In genomic region chr6:92786701-92787375, GRCm38 (mm10) we compare ENCODE assay signal across 9 mouse cellular contexts. TPM values are rescaled to one million over a fixed set of nuclear protein-coding genes. Genes with fewer than 3 reads are reported as not detected.
DNase-seq lines count a peak whose midpoint lies in the region; ATAC-seq and TF ChIP-seq lines count a peak whose summit lies in the region.
"Had no signal": no experiment of that assay in that cellular context is flagged by ENCODE, and none has a peak within 500 bp of the region (broad histone marks: within the 10 kb centered on the region; RNA-seq: fewer than 3 reads in every experiment).

No protein-coding gene starts in this region.

- no peak for TF ChIP-seq CTCF in ES-Bruce4 (IDR thresholded peaks at IDR 0.05; ENCODE audit: low read depth, low read length)

- H3K36me3 ChIP-seq in ES-Bruce4 (ENCODE audit: control insufficient read depth, insufficient read depth, low read length, poor library complexity, severe bottlenecking) = no peaks in the 10 kb centered on the region
- no peaks in the 10 kb centered on the region for H3K36me3 ChIP-seq in forebrain, embryonic 15.5 days

- H3K27ac ChIP-seq in ES-Bruce4 (ENCODE audit: insufficient read depth, low read length) = no peak overlapping the region
- H3K27ac ChIP-seq in forebrain, embryonic 15.5 days (replicated peaks) = no peak overlapping the region

- H3K4me1 ChIP-seq in ES-Bruce4 (ENCODE audit: control insufficient read depth, insufficient read depth, low read length) = no peaks in the 10 kb centered on the region
- H3K4me1 ChIP-seq in forebrain, embryonic 15.5 days = peaks cover 9% of the 10 kb centered on the region

- H3K4me3 ChIP-seq in ES-Bruce4 (ENCODE audit: low read depth, low read length) = peak overlapping the region; percentile 5; the same call in 1 of the 2 replicates
- H3K4me3 ChIP-seq in forebrain, embryonic 15.5 days = peak overlapping the region; percentile 36

- WGBS in forebrain, embryonic 15.5 days = 2% methylated on average over 20 of the region's 20 CpGs

- peak overlapping the region; percentile 68 for H3K4me2 ChIP-seq in forebrain, embryonic 15.5 days (replicated peaks)

- no peak overlapping the region for H3K9ac ChIP-seq in ES-Bruce4 (ENCODE audit: low read depth, poor library complexity, severe bottlenecking)
- H3K9ac ChIP-seq in forebrain, embryonic 15.5 days (replicated peaks) = peak overlapping the region; percentile 45; the same call in 1 of the 2 replicates

- H3K9me3 ChIP-seq in ES-Bruce4 (replicated peaks; ENCODE audit: control insufficient read depth, insufficient read depth, low read length, poor library complexity, severe bottlenecking) = no peaks in the 10 kb centered on the region
- H3K9me3 ChIP-seq in forebrain, embryonic 15.5 days = no peaks in the 10 kb centered on the region

- DNase-seq in heart, adult 11 months = peak; percentile 88
- DNase-seq in heart, adult 9 months (ENCODE audit: low spot score in 2 of 2) = no peak
- DNase-seq in mesoderm, embryonic 11.5 days (ENCODE audit: low read depth, low spot score) = peak; percentile 30
- no peak for DNase-seq in cerebellum, adult 9-11 months
- no peak for DNase-seq in cerebellum, adult 8-10 months

- no peak for TF ChIP-seq EP300 in ES-Bruce4 (IDR thresholded peaks at IDR 0.05; ENCODE audit: insufficient read depth, low read depth, low read length)

- TF ChIP-seq POLR2A in ES-Bruce4 (IDR thresholded peaks at IDR 0.05; ENCODE audit: insufficient read depth, low read length) = no peak

- ATAC-seq in forebrain, embryonic 15.5 days (replicated peaks) = peak; percentile 33
- ATAC-seq in CD4-positive, CD25-positive, alpha-beta regulatory T cell, adult 4 months = no peak

- H3K27me3 ChIP-seq in ES-Bruce4 (ENCODE audit: control insufficient read depth, insufficient read depth, low read length, poor library complexity, severe bottlenecking) = no peaks in the 10 kb centered on the region
- H3K27me3 ChIP-seq in forebrain, embryonic 15.5 days = no peaks in the 10 kb centered on the region

RNA-seq across cellular contexts. Expression of gene A730049H05Rik, which starts 29.4 kb away (rescaled TPM):
- polyA plus RNA-seq in ES-Bruce4 (2011; ENCODE audit: insufficient read depth, insufficient read length, low read depth, missing spikeins) = 0.40 TPM in 1 of 2 replicates, not detected in the other
- polyA plus RNA-seq in forebrain, embryonic 15.5 days (2015; fragmentation: Nextera tagmentation; extraction: Ambion mirVana) = 0.28 and 0.41 TPM in 2 replicates
- polyA plus RNA-seq in CD4-positive, CD25-positive, alpha-beta regulatory T cell, adult 4 months (2017; shearing (Covaris generic)) = not detected
- polyA plus RNA-seq: frontal cortex, adult 2 months had no signal

Comparison
In these comparisons a context has a peak if more than half of its experiments do, and no peak if none do; other contexts are left out.
1. DNase-seq: peak in heart, adult 11 months (single experiment) and mesoderm, embryonic 11.5 days (single experiment); none in heart, adult 9 months (0 of 2), cerebellum, adult 9-11 months (single experiment) and cerebellum, adult 8-10 months (single experiment).